Mouse (Mus musculus) CD4-positive, CD25-positive, alpha-beta regulatory T cell (primary cell): ENCODE measurements around the gene Hectd2. TPM values are rescaled to one million over a fixed set of nuclear protein-coding genes. Genes with fewer than 3 reads are reported as not detected.

Source experiments
- polyA plus RNA-seq: library from polyadenylated mRNA; unstranded; fragments of 100-300 nt; shearing (Covaris generic); gene quantifications from one replicate; pipeline ENCODE4 v1.2.1, GENCODE M21; 2017

Gene Hectd2
- polyA plus RNA-seq: 4.8 TPM

DNA sequence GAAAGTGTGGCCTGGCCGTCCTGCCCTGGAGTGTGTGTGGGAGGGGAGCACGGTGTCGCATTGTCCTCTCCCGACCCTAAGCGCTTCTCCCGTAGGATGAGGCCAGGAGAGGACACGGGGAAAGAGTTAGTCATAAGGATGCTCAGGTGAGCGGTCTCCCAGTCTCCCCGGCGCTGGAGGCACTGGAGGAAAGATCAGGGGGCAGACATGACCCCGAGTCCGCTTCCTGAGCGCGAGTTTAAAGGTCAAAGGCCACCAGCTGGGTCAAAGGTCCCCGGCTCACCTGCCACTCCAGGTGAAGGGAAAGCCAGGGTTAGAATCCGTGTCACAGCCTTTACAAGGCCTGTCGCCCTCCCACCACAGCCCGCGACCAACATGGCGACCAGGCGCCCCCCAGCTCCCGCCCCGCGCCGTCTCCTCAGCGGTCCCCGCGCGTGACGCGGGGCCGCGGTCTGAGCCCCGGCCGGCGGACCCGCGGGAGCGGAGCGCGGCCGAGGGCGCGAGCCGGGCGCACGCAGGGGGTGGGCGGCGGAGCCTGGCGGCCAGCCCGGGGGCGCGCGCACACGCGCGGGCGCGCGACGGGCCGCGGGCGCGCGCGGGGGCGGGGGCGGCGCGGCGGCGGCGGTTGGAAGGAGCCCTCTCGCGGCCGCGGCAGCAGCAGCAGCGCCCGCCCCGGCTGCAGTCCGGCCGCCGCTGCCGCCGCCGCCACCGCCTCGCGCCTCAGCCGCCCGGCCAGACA lies at the start of gene Hectd2:
Gene Hectd2 (plus strand): TSS at position 594 of the 739 bp plus-strand sequence.

Other genes starting within 250 kb of the Hectd2 start
- gene Pcgf5, start 206.3 kb upstream of the Hectd2 start, polyA plus RNA-seq: 59.1 TPM
- gene Ppp1r3c, start 182.0 kb downstream of the Hectd2 start, polyA plus RNA-seq: not detected